Mouse (Mus musculus) limb, embryonic 11.5 days (tissue): ENCODE results near the gene Polr2h. TPM values are rescaled to one million over a fixed set of nuclear protein-coding genes. Genes with fewer than 3 reads are reported as not detected.

ENCODE experiments used
- ATAC-seq: fragments of 200-750 bp; cut with Nextera tagmentation; 2 replicates; pipeline ENCODE4 v1.8.0; 2017; ENCODE audit warnings: low read depth; ENCODE audit not compliant: insufficient number of reproducible peaks, low FRiP score, low TSS enrichment
- DNase-seq: peaks from one replicate; pipeline ENCODE4 v3.0.0-alpha.2; 2015; ENCODE audit warnings: low spot score
- H3K27ac ChIP-seq: fragments of 300-500 bp; sonication (generic); replicated peaks from 2 replicates; pipeline ENCODE4 v1.5.1; 2014; ENCODE audit warnings: low read depth, mild to moderate bottlenecking, low read length
- H3K27me3 ChIP-seq: fragments of 300-500 bp; sonication (generic); 2 replicates; pipeline ENCODE4 v1.6.1; 2014; ENCODE audit warnings: mild to moderate bottlenecking, low read length, mixed read lengths; ENCODE audit not compliant: control insufficient read depth, insufficient read depth
- H3K36me3 ChIP-seq: fragments of 300-500 bp; sonication (generic); 2 replicates; pipeline ENCODE4 v1.6.1; 2014; ENCODE audit warnings: mild to moderate bottlenecking, low read length, moderate library complexity, mixed read lengths; ENCODE audit not compliant: control insufficient read depth, insufficient read depth
- H3K4me1 ChIP-seq: fragments of 300-500 bp; sonication (generic); 2 replicates; pipeline ENCODE4 v1.6.1; 2014; ENCODE audit warnings: low read length, mixed read lengths; ENCODE audit not compliant: control insufficient read depth, insufficient read depth
- H3K4me2 ChIP-seq: fragments of 300-500 bp; sonication (generic); 2 replicates; pipeline ENCODE4 v1.6.1; 2014; ENCODE audit warnings: low read depth, mild to moderate bottlenecking, moderate library complexity; ENCODE audit not compliant: severe bottlenecking
- H3K4me3 ChIP-seq: fragments of 300-500 bp; sonication (generic); 2 replicates; pipeline ENCODE4 v1.5.1; 2014; ENCODE audit warnings: low read depth, low read length
- H3K9ac ChIP-seq: fragments of 300-500 bp; sonication (generic); 2 replicates; pipeline ENCODE4 v1.6.1; 2014; ENCODE audit warnings: mild to moderate bottlenecking, low read length
- H3K9me3 ChIP-seq: fragments of 300-500 bp; sonication (generic); 2 replicates; pipeline ENCODE4 v1.6.1; 2016; ENCODE audit warnings: low read length; ENCODE audit not compliant: control insufficient read depth
- WGBS: fragments of 180-500 bp; shearing (Covaris S2); extraction: QIAGEN DNeasy Blood & Tissue Kit; methylation state at CpG from one replicate; pipeline ENCODE4 v1.1.7; 2014; 5-methylcytosine and 5-hydroxymethylcytosine counted together
- polyA plus RNA-seq: library from polyadenylated mRNA; unstranded; fragments of >200 nt; fragmentation: Nextera tagmentation; extraction: Ambion mirVana; gene quantifications from 2 replicates; pipeline ENCODE4 v1.2.1, GENCODE M21; 2014

Gene Polr2h
- polyA plus RNA-seq, 1 experiment from 2014 or later: 140 TPM

GRCm38 (mm10) chr16:20714307-20715080 lies 3.0 kb upstream of the Polr2h start:
- H3K36me3 ChIP-seq: peaks cover 14% of the 10 kb centered on the region
- H3K9me3 ChIP-seq: no peaks in the 10 kb centered on the region
- no peak overlapping the region for H3K9ac ChIP-seq
- H3K4me1 ChIP-seq: peaks cover 22% of the 10 kb centered on the region
- 45% methylated on average over 11 of the region's 11 CpGs for WGBS
- ATAC-seq (no peak), DNase-seq (no peak)
- peak overlapping the region; percentile 49; the same call in 1 of the 2 replicates for H3K4me3 ChIP-seq
- no peak overlapping the region for H3K27ac ChIP-seq
- no peaks in the 10 kb centered on the region for H3K27me3 ChIP-seq
- H3K4me2 ChIP-seq: peak overlapping the region; percentile 72

- WGBS: 59% methylated on average over 2 of the region's 2 CpGs
- H3K9me3 ChIP-seq: no peaks in the 10 kb centered on the region
- peaks cover 22% of the 10 kb centered on the region for H3K4me1 ChIP-seq
- no peaks in the 10 kb centered on the region for H3K27me3 ChIP-seq
- peak overlapping the region; percentile 49 for H3K4me3 ChIP-seq
- peaks cover 11% of the 10 kb centered on the region for H3K36me3 ChIP-seq
- no peak for DNase-seq
- H3K27ac ChIP-seq: no peak overlapping the region
- peak overlapping the region; percentile 72 for H3K4me2 ChIP-seq
- H3K9ac ChIP-seq: no peak overlapping the region; the same call in 1 of the 2 replicates
- ATAC-seq: no peak
Observed at GRCm38 (mm10) chr16:20715161-20715560, 2.3 kb upstream of the Polr2h start.

- ATAC-seq: no peak; the same call in 1 of the 2 replicates
- Histone ChIP-seq H3K27ac (peak overlapping the region; percentile 68), H3K4me2 (peak overlapping the region; percentile 72), H3K4me3 (peak overlapping the region; percentile 49), H3K4me1 (peaks cover 22% of the 10 kb centered on the region), H3K9ac (peak overlapping the region; percentile 70), H3K36me3 (peaks cover 9% of the 10 kb centered on the region; the same call in 1 of the 2 replicates), H3K27me3 (no peaks in the 10 kb centered on the region), H3K9me3 (no peaks in the 10 kb centered on the region)
- 2% methylated on average over 12 of the region's 12 CpGs for WGBS
- DNase-seq: no peak
Observed at GRCm38 (mm10) chr16:20715566-20715965, 1.9 kb upstream of the Polr2h start.

GRCm38 (mm10) chr16:20715976-20716840 lies 1.3 kb upstream of the Polr2h start:
- ATAC-seq (peak; percentile 83), DNase-seq (peak; percentile 91)
- under 1% methylated on average over 65 of the region's 68 CpGs for WGBS
- Histone ChIP-seq H3K9ac (peak overlapping the region; percentile 70), H3K4me2 (peak overlapping the region; percentile 72), H3K27ac (peak overlapping the region; percentile 68), H3K36me3 (peaks cover 4% of the 10 kb centered on the region; the same call in 1 of the 2 replicates), H3K27me3 (no peaks in the 10 kb centered on the region), H3K4me3 (peak overlapping the region; percentile 49), H3K9me3 (no peaks in the 10 kb centered on the region), H3K4me1 (peaks cover 22% of the 10 kb centered on the region)

- Histone ChIP-seq H3K4me2 (peak overlapping the region; percentile 72), H3K9me3 (no peaks in the 10 kb centered on the region), H3K4me3 (peak overlapping the region; percentile 49), H3K4me1 (peaks cover 22% of the 10 kb centered on the region), H3K27ac (peak overlapping the region; percentile 68), H3K36me3 (no peaks in the 10 kb centered on the region; the same call in 1 of the 2 replicates), H3K27me3 (no peaks in the 10 kb centered on the region), H3K9ac (peak overlapping the region; percentile 54)
- no peak for DNase-seq
- peak; percentile 10; the same call in 1 of the 2 replicates for ATAC-seq
- WGBS: under 1% methylated on average over 8 of the region's 8 CpGs
Observed at GRCm38 (mm10) chr16:20716841-20717180, 654 bp upstream of the Polr2h start.

- H3K36me3 ChIP-seq: no peaks in the 10 kb centered on the region; the same call in 1 of the 2 replicates
- DNase-seq (no peak), ATAC-seq (peak; percentile 20)
- no peaks in the 10 kb centered on the region for H3K9me3 ChIP-seq
- H3K9ac ChIP-seq: peak overlapping the region; percentile 54
- peak overlapping the region; percentile 72 for H3K4me2 ChIP-seq
- no peaks in the 10 kb centered on the region for H3K27me3 ChIP-seq
- peak overlapping the region; percentile 49 for H3K4me3 ChIP-seq
- no peak overlapping the region; the same call in 1 of the 2 replicates for H3K27ac ChIP-seq
- peaks cover 22% of the 10 kb centered on the region for H3K4me1 ChIP-seq
- 3% methylated on average over 18 of the region's 18 CpGs for WGBS
Observed at GRCm38 (mm10) chr16:20717978-20718670, 659 bp downstream of the Polr2h start.

GRCm38 (mm10) chr16:20721808-20722207 lies 4.3 kb downstream of the Polr2h start:
- no peaks in the 10 kb centered on the region for H3K9me3 ChIP-seq
- H3K9ac ChIP-seq: no peak overlapping the region
- no peak overlapping the region for H3K27ac ChIP-seq
- WGBS: 84% methylated on average over 10 of the region's 10 CpGs
- no peak overlapping the region for H3K4me3 ChIP-seq
- ATAC-seq (no peak), DNase-seq (no peak)
- H3K4me2 ChIP-seq: no peak overlapping the region
- no peaks in the 10 kb centered on the region for H3K27me3 ChIP-seq
- peaks cover 8% of the 10 kb centered on the region; the same call in 1 of the 2 replicates for H3K4me1 ChIP-seq
- H3K36me3 ChIP-seq: no peaks in the 10 kb centered on the region; the same call in 1 of the 2 replicates

GRCm38 (mm10) chr16:20722736-20723135 lies 5.3 kb downstream of the Polr2h start:
- DNase-seq: no peak
- Histone ChIP-seq H3K9me3 (no peaks in the 10 kb centered on the region), H3K4me3 (no peak overlapping the region), H3K4me1 (peaks cover 6% of the 10 kb centered on the region; the same call in 1 of the 2 replicates), H3K27me3 (no peaks in the 10 kb centered on the region), H3K9ac (no peak overlapping the region), H3K36me3 (no peaks in the 10 kb centered on the region; the same call in 1 of the 2 replicates), H3K27ac (no peak overlapping the region), H3K4me2 (no peak overlapping the region)
- 51% methylated on average over 4 of the region's 4 CpGs for WGBS
- ATAC-seq: no peak
